Mouse (Mus musculus): Measurements from ENCODE around the gene Mapk10. TPM values are rescaled to one million over a fixed set of nuclear protein-coding genes. Genes with fewer than 3 reads are reported as not detected.
A peak's percentile ranks its signal among the peaks of the same experiment; 100 is the strongest.

The Mapk10 gene
- polyA plus RNA-seq (2014; fragmentation: Nextera tagmentation; extraction: Ambion mirVana) = 0.32 and 0.44 TPM in 2 replicates

DNA sequence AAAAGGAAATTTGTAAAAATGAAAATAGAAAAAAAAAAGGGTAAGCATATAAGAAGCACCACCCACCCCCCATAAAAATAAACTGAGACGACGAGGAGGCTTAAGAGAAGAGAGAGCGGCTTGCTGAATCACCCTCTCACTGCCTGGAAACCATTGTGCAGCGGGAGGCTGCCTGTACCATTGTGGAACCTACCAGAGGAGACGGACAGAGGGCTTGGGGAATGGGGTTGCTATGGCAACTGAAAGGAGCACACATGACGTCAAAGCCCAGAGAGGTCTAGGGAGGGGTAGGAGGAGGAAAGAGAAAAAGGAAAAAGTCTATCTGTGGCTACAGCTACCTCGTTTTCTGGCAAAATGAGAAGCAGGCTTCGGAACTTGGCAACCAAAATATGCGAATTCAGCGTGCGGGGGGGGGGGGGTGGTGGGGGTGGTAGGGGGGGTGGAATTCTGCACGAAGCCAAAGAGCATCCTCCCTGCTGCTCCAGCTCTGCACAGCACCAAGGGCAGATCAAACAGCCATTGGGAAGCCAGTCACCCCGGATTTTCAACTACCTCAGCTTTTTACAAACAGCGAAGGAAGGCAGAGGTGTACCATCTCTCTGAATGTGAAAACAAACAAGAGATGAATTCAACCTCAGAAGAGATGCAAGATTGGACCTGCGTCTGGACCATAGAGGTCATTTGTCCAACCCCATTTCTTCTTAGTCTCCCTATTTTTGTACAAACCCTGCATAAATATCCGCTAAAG lies at the start of gene Mapk10:
Gene Mapk10, minus strand, starts transcription at position 234 of the 748 bp plus-strand sequence.
- H3K4me1 ChIP-seq (replicated peaks; ENCODE audit: control insufficient read depth, insufficient read depth, low read length) = no peaks in the 10 kb centered on the region
- WGBS = 12% methylated on average over 16 of the region's 16 CpGs
- no peak within 1 kb of the TSS for H3K9ac ChIP-seq (ENCODE audit: low read depth, low read length)
- ATAC-seq (replicated peaks; ENCODE audit: low FRiP score) (peak; percentile 56; the same call in 1 of the 2 replicates), DNase-seq (ENCODE audit: low spot score) (no peak)
- no peaks in the 10 kb centered on the region for H3K36me3 ChIP-seq (ENCODE audit: control insufficient read depth, insufficient read depth, low read length)
- H3K4me2 ChIP-seq = peak within 1 kb of the TSS; percentile 33
- H3K4me3 ChIP-seq (ENCODE audit: low read depth, low read length) = no peak within 1 kb of the TSS
- H3K27me3 ChIP-seq (replicated peaks; ENCODE audit: control insufficient read depth, insufficient read depth, low read length) = no peaks in the 10 kb centered on the region
- H3K9me3 ChIP-seq (ENCODE audit: control insufficient read depth, low read length) = no peaks in the 10 kb centered on the region
- H3K27ac ChIP-seq (ENCODE audit: low read depth, low read length) = no peak within 1 kb of the TSS

- Histone ChIP-seq H3K36me3 (ENCODE audit: control insufficient read depth, insufficient read depth, low read length) (no peaks in the 10 kb centered on the region), H3K4me3 (ENCODE audit: low read depth, low read length) (no peak overlapping the region), H3K4me2 (no peak overlapping the region), H3K9ac (ENCODE audit: low read depth, low read length) (no peak overlapping the region), H3K9me3 (ENCODE audit: control insufficient read depth, low read length) (no peaks in the 10 kb centered on the region), H3K27ac (ENCODE audit: low read depth, low read length) (no peak overlapping the region), H3K4me1 (replicated peaks; ENCODE audit: control insufficient read depth, insufficient read depth, low read length) (no peaks in the 10 kb centered on the region), H3K27me3 (replicated peaks; ENCODE audit: control insufficient read depth, insufficient read depth, low read length) (no peaks in the 10 kb centered on the region)
- 81% methylated on average over 5 of the region's 5 CpGs for WGBS
- ATAC-seq (replicated peaks; ENCODE audit: low FRiP score) (no peak), DNase-seq (ENCODE audit: low spot score) (no peak)
Measured at GRCm38 (mm10) chr5:103256144-103256543, 45.0 kb upstream of the Mapk10 start.

DNA sequence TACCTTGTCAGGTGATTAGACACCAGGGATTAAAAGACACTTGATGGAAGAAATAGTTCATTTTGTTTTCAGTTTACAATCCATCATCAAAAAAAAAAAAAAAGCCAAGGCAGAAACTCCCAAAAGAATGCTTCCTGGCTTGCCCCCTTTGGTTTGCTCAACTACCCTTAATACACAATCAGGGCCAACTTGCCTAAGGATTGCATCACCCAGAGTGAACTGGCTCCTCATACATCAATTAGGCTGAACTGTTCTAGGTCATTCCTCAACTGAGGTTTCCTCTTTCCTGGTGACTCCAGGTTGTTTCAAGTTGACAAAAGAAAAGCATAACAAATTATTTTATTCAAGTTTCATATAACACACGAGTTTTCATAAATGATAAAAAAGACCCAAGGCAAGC lies 31.3 kb upstream of the Mapk10 start:
- Histone ChIP-seq H3K4me1 (replicated peaks; ENCODE audit: control insufficient read depth, insufficient read depth, low read length) (no peaks in the 10 kb centered on the region), H3K9me3 (ENCODE audit: control insufficient read depth, low read length) (no peaks in the 10 kb centered on the region), H3K4me2 (no peak overlapping the region), H3K4me3 (ENCODE audit: low read depth, low read length) (no peak overlapping the region), H3K27ac (ENCODE audit: low read depth, low read length) (no peak overlapping the region), H3K27me3 (replicated peaks; ENCODE audit: control insufficient read depth, insufficient read depth, low read length) (no peaks in the 10 kb centered on the region), H3K36me3 (ENCODE audit: control insufficient read depth, insufficient read depth, low read length) (no peaks in the 10 kb centered on the region), H3K9ac (ENCODE audit: low read depth, low read length) (no peak overlapping the region)
- ATAC-seq (replicated peaks; ENCODE audit: low FRiP score) = no peak
- DNase-seq (ENCODE audit: low spot score) = no peak
- 60% methylated on average over 1 of the region's 1 CpGs for WGBS

DNA sequence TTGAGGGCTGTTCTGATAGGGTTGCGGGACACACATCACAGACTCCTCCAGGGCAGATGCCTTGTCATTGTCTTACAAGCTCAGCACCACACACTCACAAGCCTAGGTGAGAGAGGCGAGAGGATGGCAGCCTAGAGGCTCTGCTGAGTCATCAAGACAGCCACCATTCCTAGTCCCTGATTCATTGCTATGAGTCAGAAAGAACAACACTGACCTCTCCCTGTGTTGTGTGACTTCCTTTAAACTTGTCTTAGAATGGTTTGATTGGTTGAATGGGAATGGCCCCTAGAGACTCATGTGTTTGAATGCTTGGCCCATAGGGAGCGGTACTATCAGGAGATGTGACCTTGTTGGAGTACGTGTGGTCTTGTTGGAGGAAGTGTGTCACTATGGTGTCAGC lies 20.7 kb upstream of the Mapk10 start:
- no peak overlapping the region for H3K27ac ChIP-seq (ENCODE audit: low read depth, low read length)
- WGBS = 78% methylated on average over 4 of the region's 4 CpGs
- H3K9ac ChIP-seq (ENCODE audit: low read depth, low read length) = no peak overlapping the region
- H3K4me2 ChIP-seq = no peak overlapping the region
- H3K36me3 ChIP-seq (ENCODE audit: control insufficient read depth, insufficient read depth, low read length) = no peaks in the 10 kb centered on the region
- H3K27me3 ChIP-seq (replicated peaks; ENCODE audit: control insufficient read depth, insufficient read depth, low read length) = no peaks in the 10 kb centered on the region
- no peak overlapping the region for H3K4me3 ChIP-seq (ENCODE audit: low read depth, low read length)
- no peaks in the 10 kb centered on the region for H3K9me3 ChIP-seq (ENCODE audit: control insufficient read depth, low read length)
- no peak for DNase-seq (ENCODE audit: low spot score)
- ATAC-seq (replicated peaks; ENCODE audit: low FRiP score) = no peak
- H3K4me1 ChIP-seq (replicated peaks; ENCODE audit: control insufficient read depth, insufficient read depth, low read length) = no peaks in the 10 kb centered on the region

DNA sequence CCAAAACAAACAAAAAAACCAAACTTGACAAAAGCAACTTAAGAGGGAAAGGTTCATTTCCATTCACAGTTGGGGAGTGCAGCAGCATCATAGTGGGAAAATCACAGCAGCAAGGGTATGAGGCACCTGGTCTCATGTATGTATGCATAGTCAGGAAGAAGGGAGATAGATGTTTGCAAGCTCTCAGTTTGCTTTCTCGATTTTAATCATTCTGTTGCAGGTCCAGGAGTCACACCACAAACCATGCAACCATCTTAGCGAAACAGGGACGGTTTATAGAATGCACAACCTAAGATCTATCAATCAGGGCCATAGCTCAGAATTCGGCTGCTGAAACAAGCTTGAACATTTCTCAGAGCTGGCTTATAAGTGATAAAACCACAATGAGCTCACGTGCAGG lies 19.2 kb upstream of the Mapk10 start:
- DNase-seq (ENCODE audit: low spot score) (no peak), ATAC-seq (replicated peaks; ENCODE audit: low FRiP score) (no peak)
- 78% methylated on average over 5 of the region's 5 CpGs for WGBS
- H3K9me3 ChIP-seq (ENCODE audit: control insufficient read depth, low read length) = no peaks in the 10 kb centered on the region
- H3K4me2 ChIP-seq = no peak overlapping the region
- H3K36me3 ChIP-seq (ENCODE audit: control insufficient read depth, insufficient read depth, low read length) = no peaks in the 10 kb centered on the region
- no peak overlapping the region for H3K27ac ChIP-seq (ENCODE audit: low read depth, low read length)
- no peak overlapping the region for H3K4me3 ChIP-seq (ENCODE audit: low read depth, low read length)
- no peaks in the 10 kb centered on the region for H3K4me1 ChIP-seq (replicated peaks; ENCODE audit: control insufficient read depth, insufficient read depth, low read length)
- no peaks in the 10 kb centered on the region for H3K27me3 ChIP-seq (replicated peaks; ENCODE audit: control insufficient read depth, insufficient read depth, low read length)
- no peak overlapping the region for H3K9ac ChIP-seq (ENCODE audit: low read depth, low read length)

- Histone ChIP-seq H3K9me3 (ENCODE audit: control insufficient read depth, low read length) (no peaks in the 10 kb centered on the region), H3K27ac (ENCODE audit: low read depth, low read length) (no peak overlapping the region), H3K4me1 (replicated peaks; ENCODE audit: control insufficient read depth, insufficient read depth, low read length) (no peaks in the 10 kb centered on the region), H3K27me3 (replicated peaks; ENCODE audit: control insufficient read depth, insufficient read depth, low read length) (no peaks in the 10 kb centered on the region), H3K4me2 (no peak overlapping the region), H3K4me3 (ENCODE audit: low read depth, low read length) (no peak overlapping the region), H3K9ac (ENCODE audit: low read depth, low read length) (no peak overlapping the region), H3K36me3 (ENCODE audit: control insufficient read depth, insufficient read depth, low read length) (no peaks in the 10 kb centered on the region)
- WGBS = 64% methylated on average over 3 of the region's 3 CpGs
- DNase-seq (ENCODE audit: low spot score) (no peak), ATAC-seq (replicated peaks; ENCODE audit: low FRiP score) (no peak)
Measured at GRCm38 (mm10) chr5:103229321-103229720, 18.2 kb upstream of the Mapk10 start.

DNA sequence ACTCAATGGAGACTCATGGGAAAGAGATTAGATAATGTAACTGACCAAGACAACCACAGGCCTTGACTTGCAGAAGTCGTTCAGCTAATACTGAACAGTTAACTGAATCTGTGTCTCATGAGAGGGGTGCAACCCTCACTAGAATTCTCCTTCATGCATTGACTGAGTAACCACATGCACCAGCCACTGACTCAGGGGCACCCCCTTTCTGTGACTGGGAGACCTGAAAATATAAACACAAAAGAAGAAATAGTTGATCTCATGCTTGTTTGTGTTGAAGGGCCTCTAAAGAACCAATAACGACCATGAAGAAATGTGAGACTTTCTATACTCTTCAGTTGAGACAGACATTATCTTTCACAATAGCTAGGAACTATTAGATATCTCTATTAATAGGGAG lies 10.9 kb upstream of the Mapk10 start:
- Histone ChIP-seq H3K27ac (ENCODE audit: low read depth, low read length) (no peak overlapping the region), H3K4me1 (replicated peaks; ENCODE audit: control insufficient read depth, insufficient read depth, low read length) (no peaks in the 10 kb centered on the region), H3K27me3 (replicated peaks; ENCODE audit: control insufficient read depth, insufficient read depth, low read length) (no peaks in the 10 kb centered on the region), H3K4me3 (ENCODE audit: low read depth, low read length) (no peak overlapping the region), H3K9me3 (ENCODE audit: control insufficient read depth, low read length) (no peaks in the 10 kb centered on the region), H3K9ac (ENCODE audit: low read depth, low read length) (no peak overlapping the region), H3K36me3 (ENCODE audit: control insufficient read depth, insufficient read depth, low read length) (no peaks in the 10 kb centered on the region), H3K4me2 (no peak overlapping the region)
- WGBS = 43% methylated on average over 2 of the region's 2 CpGs
- no peak for ATAC-seq (replicated peaks; ENCODE audit: low FRiP score)
- no peak for DNase-seq (ENCODE audit: low spot score)

GRCm38 (mm10) chr5:103210644-103211043 lies 490 bp downstream of the Mapk10 start:
- ATAC-seq (replicated peaks; ENCODE audit: low FRiP score) (no peak), DNase-seq (ENCODE audit: low spot score) (no peak)
- no peaks in the 10 kb centered on the region for H3K9me3 ChIP-seq (ENCODE audit: control insufficient read depth, low read length)
- no peak overlapping the region for H3K9ac ChIP-seq (ENCODE audit: low read depth, low read length)
- no peaks in the 10 kb centered on the region for H3K4me1 ChIP-seq (replicated peaks; ENCODE audit: control insufficient read depth, insufficient read depth, low read length)
- no peak overlapping the region for H3K27ac ChIP-seq (ENCODE audit: low read depth, low read length)
- no peak overlapping the region; the same call in 1 of the 2 replicates for H3K4me2 ChIP-seq
- H3K4me3 ChIP-seq (ENCODE audit: low read depth, low read length) = no peak overlapping the region
- 39% methylated on average over 6 of the region's 6 CpGs for WGBS
- H3K27me3 ChIP-seq (replicated peaks; ENCODE audit: control insufficient read depth, insufficient read depth, low read length) = no peaks in the 10 kb centered on the region
- H3K36me3 ChIP-seq (ENCODE audit: control insufficient read depth, insufficient read depth, low read length) = no peaks in the 10 kb centered on the region

DNA sequence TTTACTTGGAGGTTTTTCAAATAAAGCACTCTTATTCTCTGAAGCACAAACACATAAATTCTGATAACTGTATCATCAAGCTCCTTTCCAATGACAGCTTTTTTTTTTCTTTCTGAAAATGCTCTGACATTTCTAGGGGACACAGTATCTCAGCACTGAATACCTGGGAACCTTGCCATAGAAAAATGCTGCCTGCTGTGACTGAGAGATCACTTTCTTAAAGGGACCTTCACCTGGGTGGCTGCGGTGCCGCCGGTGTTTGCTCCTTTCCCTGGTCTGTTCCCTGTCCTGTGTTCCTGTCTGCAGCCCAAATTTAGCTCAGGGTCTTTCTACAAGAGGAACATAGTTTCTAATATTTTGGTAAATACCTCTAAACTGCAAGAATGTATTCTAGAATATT lies 1.1 kb downstream of the Mapk10 start:
- no peak overlapping the region for H3K4me3 ChIP-seq (ENCODE audit: low read depth, low read length)
- 64% methylated on average over 3 of the region's 3 CpGs for WGBS
- H3K9ac ChIP-seq (ENCODE audit: low read depth, low read length) = no peak overlapping the region
- ATAC-seq (replicated peaks; ENCODE audit: low FRiP score) (no peak), DNase-seq (ENCODE audit: low spot score) (no peak)
- no peak overlapping the region for H3K27ac ChIP-seq (ENCODE audit: low read depth, low read length)
- H3K27me3 ChIP-seq (replicated peaks; ENCODE audit: control insufficient read depth, insufficient read depth, low read length) = no peaks in the 10 kb centered on the region
- no peaks in the 10 kb centered on the region for H3K36me3 ChIP-seq (ENCODE audit: control insufficient read depth, insufficient read depth, low read length)
- no peak overlapping the region for H3K4me2 ChIP-seq
- H3K9me3 ChIP-seq (ENCODE audit: control insufficient read depth, low read length) = no peaks in the 10 kb centered on the region
- no peaks in the 10 kb centered on the region for H3K4me1 ChIP-seq (replicated peaks; ENCODE audit: control insufficient read depth, insufficient read depth, low read length)

Measured in liver, embryonic 11.5 days (tissue).